Mouse (Mus musculus) neural tube, embryonic 13.5 days (tissue): ENCODE results near the gene 4632433K11Rik. TPM values are rescaled to one million over a fixed set of nuclear protein-coding genes. Genes with fewer than 3 reads are reported as not detected.

Experiments
- ATAC-seq: fragments of 200-750 bp; cut with Nextera tagmentation; 2 replicates; pipeline ENCODE4 v1.8.0; 2017; ENCODE audit warnings: low read depth, mild to moderate bottlenecking, moderate TSS enrichment, moderate library complexity
- H3K27ac ChIP-seq: fragments of 300-500 bp; sonication (generic); replicated peaks from 2 replicates; pipeline ENCODE4 v1.5.1; 2015; ENCODE audit warnings: moderate library complexity, mild to moderate bottlenecking, inconsistent platforms
- H3K27me3 ChIP-seq: fragments of 300-500 bp; sonication (generic); 2 replicates; pipeline ENCODE4 v1.6.1; 2015; ENCODE audit warnings: mild to moderate bottlenecking, inconsistent platforms
- H3K36me3 ChIP-seq: fragments of 300-500 bp; sonication (generic); 2 replicates; pipeline ENCODE4 v1.6.1; 2015; ENCODE audit warnings: mild to moderate bottlenecking, inconsistent platforms
- H3K4me1 ChIP-seq: fragments of 300-500 bp; sonication (generic); replicated peaks from 2 replicates; pipeline ENCODE4 v1.6.1; 2015; ENCODE audit warnings: inconsistent platforms
- H3K4me2 ChIP-seq: fragments of 300-500 bp; sonication (generic); 2 replicates; pipeline ENCODE4 v1.6.1; 2015; ENCODE audit warnings: inconsistent platforms, mild to moderate bottlenecking, moderate library complexity
- H3K4me3 ChIP-seq: fragments of 300-500 bp; sonication (generic); 2 replicates; pipeline ENCODE4 v1.5.1; 2015; ENCODE audit warnings: mild to moderate bottlenecking, inconsistent platforms
- H3K9ac ChIP-seq: fragments of 300-500 bp; sonication (generic); 2 replicates; pipeline ENCODE4 v1.6.1; 2015; ENCODE audit warnings: moderate library complexity, mild to moderate bottlenecking, inconsistent platforms
- H3K9me3 ChIP-seq: fragments of 300-500 bp; sonication (generic); 2 replicates; pipeline ENCODE4 v1.6.1; 2016; ENCODE audit warnings: inconsistent platforms
- WGBS: fragments of 180-500 bp; shearing (Covaris S2); methylation state at CpG from one replicate; pipeline ENCODE4 v1.1.7; 2015; 5-methylcytosine and 5-hydroxymethylcytosine counted together
- polyA plus RNA-seq: library from polyadenylated mRNA; unstranded; fragments of >200 nt; fragmentation: Nextera tagmentation; extraction: Ambion mirVana; gene quantifications from 2 replicates; pipeline ENCODE4 v1.2.1, GENCODE M21; 2015

Gene 4632433K11Rik
- polyA plus RNA-seq, 1 experiment from 2014 or later: not detected

DNA sequence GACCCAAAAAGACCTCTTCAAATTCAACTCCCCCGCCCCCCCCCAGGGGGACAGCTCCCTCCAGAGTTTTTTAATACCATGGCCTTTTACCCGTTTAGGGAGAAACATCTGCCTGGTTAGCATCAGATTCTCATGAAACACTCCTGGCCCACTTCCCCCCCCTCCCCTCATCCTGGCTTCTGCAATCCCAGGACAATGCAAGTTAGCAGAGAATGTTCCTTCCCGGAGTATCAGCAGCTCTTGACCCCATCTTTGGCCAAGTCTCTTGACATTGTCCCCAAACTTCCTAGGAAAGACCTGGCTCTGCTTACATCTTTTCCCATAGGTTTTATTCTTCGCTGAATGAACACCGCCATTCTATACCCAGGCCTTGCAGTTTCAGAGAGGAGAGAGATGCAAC is 12.7 kb upstream of the 4632433K11Rik start:
- WGBS: 55% methylated on average over 5 of the region's 5 CpGs
- Histone ChIP-seq H3K27me3 (no peaks in the 10 kb centered on the region), H3K27ac (peak overlapping the region; percentile 93), H3K4me3 (peak overlapping the region; percentile 60), H3K36me3 (peaks cover 43% of the 10 kb centered on the region), H3K4me1 (peaks cover 24% of the 10 kb centered on the region), H3K9ac (peak overlapping the region; percentile 80), H3K9me3 (no peaks in the 10 kb centered on the region), H3K4me2 (peak overlapping the region; percentile 84)
- no peak for ATAC-seq

DNA sequence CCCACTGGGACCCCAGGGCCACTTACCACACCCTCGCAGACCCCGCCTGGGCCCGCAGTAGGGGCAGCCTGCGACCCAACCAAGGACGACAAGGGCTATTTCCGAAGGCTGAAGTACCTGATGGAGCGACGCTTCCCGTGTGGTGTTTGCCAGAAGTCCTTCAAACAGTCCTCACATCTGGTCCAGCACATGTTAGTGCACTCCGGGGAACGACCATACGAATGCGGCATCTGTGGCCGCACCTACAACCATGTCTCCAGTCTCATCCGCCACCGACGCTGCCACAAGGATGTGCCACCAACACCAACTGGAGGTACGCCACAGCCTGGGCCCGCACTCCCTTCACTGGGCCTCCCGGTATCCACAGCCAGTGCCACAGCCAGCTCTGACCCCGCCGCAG is 4.4 kb upstream of the 4632433K11Rik start:
- H3K4me3 ChIP-seq: no peak overlapping the region
- ATAC-seq: no peak
- no peak overlapping the region for H3K4me2 ChIP-seq
- no peak overlapping the region for H3K27ac ChIP-seq
- no peaks in the 10 kb centered on the region for H3K27me3 ChIP-seq
- H3K36me3 ChIP-seq: peaks cover 94% of the 10 kb centered on the region
- H3K4me1 ChIP-seq: no peaks in the 10 kb centered on the region
- H3K9ac ChIP-seq: no peak overlapping the region
- H3K9me3 ChIP-seq: peaks cover 28% of the 10 kb centered on the region
- 97% methylated on average over 22 of the region's 22 CpGs for WGBS

DNA sequence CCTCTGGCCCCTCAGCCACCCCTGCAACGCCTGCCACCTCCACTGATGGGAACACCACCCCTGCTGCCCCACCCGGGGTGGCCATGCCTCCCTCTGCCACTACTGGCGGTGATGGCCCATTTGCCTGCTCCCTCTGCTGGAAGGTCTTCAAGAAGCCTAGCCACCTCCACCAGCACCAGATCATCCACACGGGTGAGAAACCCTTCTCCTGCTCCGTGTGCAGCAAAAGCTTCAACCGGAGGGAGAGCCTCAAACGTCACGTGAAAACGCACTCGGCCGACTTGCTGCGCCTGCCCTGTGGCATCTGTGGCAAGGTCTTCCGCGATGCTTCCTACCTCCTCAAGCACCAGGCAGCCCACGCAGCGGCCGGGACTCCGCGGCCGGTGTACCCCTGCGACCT is 4.0 kb upstream of the 4632433K11Rik start:
- Histone ChIP-seq H3K4me2 (no peak overlapping the region), H3K9me3 (peaks cover 28% of the 10 kb centered on the region), H3K36me3 (peaks cover 94% of the 10 kb centered on the region), H3K9ac (no peak overlapping the region), H3K27ac (no peak overlapping the region), H3K4me1 (no peaks in the 10 kb centered on the region), H3K27me3 (no peaks in the 10 kb centered on the region), H3K4me3 (no peak overlapping the region)
- ATAC-seq: no peak
- WGBS: 88% methylated on average over 21 of the region's 21 CpGs

DNA sequence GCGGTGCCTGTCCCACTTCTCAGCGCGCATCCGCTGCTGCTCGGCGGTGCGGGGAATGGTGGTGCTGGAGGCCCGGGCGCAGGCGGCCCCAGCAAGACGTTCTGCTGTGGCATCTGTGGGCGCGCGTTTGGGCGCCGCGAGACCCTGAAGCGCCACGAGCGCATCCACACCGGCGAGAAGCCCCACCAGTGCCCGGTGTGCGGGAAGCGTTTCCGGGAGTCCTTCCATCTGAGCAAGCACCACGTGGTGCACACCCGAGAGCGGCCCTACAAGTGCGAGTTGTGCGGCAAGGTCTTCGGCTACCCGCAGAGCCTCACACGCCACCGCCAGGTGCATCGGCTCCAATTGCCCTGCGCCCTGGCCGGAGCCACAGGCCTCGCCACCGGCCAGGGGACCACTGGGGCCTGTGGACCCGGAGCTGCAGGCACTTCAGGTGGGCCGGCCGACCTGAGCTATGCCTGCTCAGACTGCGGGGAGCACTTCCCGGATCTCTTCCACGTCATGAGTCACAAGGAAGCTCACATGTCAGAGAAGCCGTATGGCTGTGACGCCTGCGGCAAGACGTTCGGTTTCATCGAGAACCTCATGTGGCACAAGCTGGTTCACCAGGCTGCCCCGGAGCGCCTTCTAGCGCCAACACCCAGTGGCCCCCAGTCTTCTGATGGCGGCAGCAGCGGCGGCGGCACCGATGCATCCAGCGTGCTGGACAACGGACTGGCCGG is 3.2 kb upstream of the 4632433K11Rik start:
- ATAC-seq: no peak
- Histone ChIP-seq H3K27ac (no peak overlapping the region), H3K9me3 (peaks cover 28% of the 10 kb centered on the region), H3K4me2 (no peak overlapping the region), H3K27me3 (no peaks in the 10 kb centered on the region), H3K4me3 (no peak overlapping the region), H3K36me3 (peaks cover 96% of the 10 kb centered on the region), H3K9ac (no peak overlapping the region), H3K4me1 (no peaks in the 10 kb centered on the region)
- whole genome bisulfite sequencing: 82% methylated on average over 63 of the region's 63 CpGs

DNA sequence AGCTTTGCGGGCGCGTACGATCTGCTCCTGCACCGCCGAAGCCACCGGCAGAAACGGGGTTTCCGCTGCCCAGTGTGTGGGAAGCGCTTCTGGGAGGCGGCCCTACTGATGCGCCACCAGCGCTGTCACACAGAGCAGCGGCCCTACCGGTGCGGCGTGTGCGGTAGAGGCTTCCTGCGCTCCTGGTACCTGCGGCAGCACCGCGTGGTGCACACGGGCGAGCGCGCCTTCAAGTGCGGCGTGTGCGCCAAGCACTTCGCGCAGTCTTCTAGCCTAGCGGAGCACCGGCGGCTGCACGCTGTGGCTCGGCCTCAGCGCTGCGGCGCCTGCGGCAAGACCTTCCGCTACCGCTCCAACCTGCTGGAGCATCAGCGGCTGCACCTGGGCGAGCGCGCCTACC is 2.4 kb upstream of the 4632433K11Rik start:
- 72% methylated on average over 46 of the region's 46 CpGs for WGBS

DNA sequence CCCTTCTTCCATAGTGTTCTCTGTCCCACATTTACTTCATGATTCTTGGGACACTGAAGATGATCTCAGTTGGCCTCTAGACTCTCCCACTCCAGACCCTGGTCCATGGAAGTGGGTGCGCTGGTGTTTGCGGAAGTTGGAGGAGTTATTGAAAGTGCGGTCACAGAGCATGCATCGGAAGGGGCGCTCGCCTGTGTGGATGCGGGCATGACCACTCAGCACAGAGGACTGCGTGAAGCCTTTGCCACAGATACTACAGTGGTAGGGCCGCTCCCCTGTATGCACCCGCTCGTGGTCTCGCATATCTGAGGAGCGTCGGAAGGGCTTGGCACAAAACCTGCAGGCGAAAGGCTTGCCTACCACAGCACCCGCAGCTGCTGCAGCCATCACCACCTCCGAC is 1.7 kb downstream of the 4632433K11Rik start:
- H3K9me3 ChIP-seq: peaks cover 15% of the 10 kb centered on the region
- H3K27me3 ChIP-seq: no peaks in the 10 kb centered on the region
- 94% methylated on average over 17 of the region's 17 CpGs for WGBS
- no peak for ATAC-seq
- no peak overlapping the region for H3K4me2 ChIP-seq
- H3K9ac ChIP-seq: no peak overlapping the region
- peaks cover 59% of the 10 kb centered on the region for H3K36me3 ChIP-seq
- no peak overlapping the region for H3K4me3 ChIP-seq
- H3K27ac ChIP-seq: no peak overlapping the region
- peaks cover 22% of the 10 kb centered on the region for H3K4me1 ChIP-seq

More for the DNA sequence above, 2.4 kb upstream of the 4632433K11Rik start:
- Histone ChIP-seq H3K4me1 (no peaks in the 10 kb centered on the region), H3K27me3 (no peaks in the 10 kb centered on the region), H3K36me3 (peaks cover 97% of the 10 kb centered on the region), H3K9me3 (peaks cover 28% of the 10 kb centered on the region), H3K4me2 (no peak overlapping the region), H3K27ac (no peak overlapping the region), H3K4me3 (no peak overlapping the region), H3K9ac (no peak overlapping the region)
- no peak for ATAC-seq

DNA sequence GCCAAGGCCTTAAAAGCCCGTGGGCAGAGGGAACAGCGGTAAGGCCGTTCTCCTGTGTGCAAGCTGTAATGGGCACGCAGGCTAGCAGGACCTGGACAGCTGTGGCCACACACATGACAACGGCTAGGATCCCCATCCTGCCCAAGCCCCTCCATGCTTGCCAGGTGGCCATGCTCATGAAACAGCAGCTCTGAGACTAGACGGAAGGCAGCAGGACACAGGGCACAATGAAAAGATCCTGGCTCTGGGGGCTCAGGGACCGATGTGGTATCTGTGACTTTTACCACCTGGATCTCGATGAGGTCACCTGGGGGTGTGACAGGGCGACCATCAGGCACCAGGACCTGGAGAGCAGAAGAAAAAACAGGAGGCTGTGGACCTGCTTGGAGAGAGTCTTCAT is 2.2 kb downstream of the 4632433K11Rik start:
- no peak overlapping the region for H3K9ac ChIP-seq
- no peak overlapping the region for H3K4me3 ChIP-seq
- peaks cover 10% of the 10 kb centered on the region for H3K9me3 ChIP-seq
- H3K27me3 ChIP-seq: no peaks in the 10 kb centered on the region
- H3K27ac ChIP-seq: no peak overlapping the region
- H3K4me1 ChIP-seq: peaks cover 22% of the 10 kb centered on the region
- H3K36me3 ChIP-seq: peaks cover 55% of the 10 kb centered on the region
- ATAC-seq: no peak
- H3K4me2 ChIP-seq: no peak overlapping the region
- WGBS: 95% methylated on average over 9 of the region's 9 CpGs

DNA sequence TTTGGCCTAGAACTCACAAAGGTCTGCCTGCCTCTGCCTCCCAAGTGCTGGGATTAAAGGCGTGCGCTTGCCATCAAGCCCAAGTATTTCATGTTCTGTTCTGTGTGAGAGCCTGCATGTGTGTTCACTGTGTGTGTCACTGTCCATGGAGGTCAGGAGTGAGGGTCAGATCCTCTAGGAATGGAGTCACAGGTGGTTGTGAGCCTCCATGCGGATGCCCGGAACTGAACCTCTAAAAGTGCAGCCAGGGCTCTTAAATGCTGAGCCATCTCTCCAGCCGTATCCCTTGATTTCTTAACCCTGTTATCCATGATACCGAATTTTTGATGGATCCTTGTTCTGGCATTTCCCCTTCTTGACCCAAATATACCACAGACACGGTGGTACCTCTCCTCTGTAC is 3.1 kb downstream of the 4632433K11Rik start:
- Histone ChIP-seq H3K4me2 (peak overlapping the region; percentile 59; the same call in 1 of the 2 replicates), H3K9ac (no peak overlapping the region), H3K27ac (0 out of 2 replicates have a peak overlapping the region, but pooled peaks have one; percentile 97), H3K4me3 (no peak overlapping the region; the same call in 1 of the 2 replicates), H3K4me1 (peaks cover 22% of the 10 kb centered on the region), H3K27me3 (no peaks in the 10 kb centered on the region), H3K36me3 (peaks cover 51% of the 10 kb centered on the region), H3K9me3 (0 out of 2 replicates have a peak, but pooled peaks cover 3% of the 10 kb centered on the region)
- 95% methylated on average over 7 of the region's 7 CpGs for WGBS
- no peak for ATAC-seq

DNA sequence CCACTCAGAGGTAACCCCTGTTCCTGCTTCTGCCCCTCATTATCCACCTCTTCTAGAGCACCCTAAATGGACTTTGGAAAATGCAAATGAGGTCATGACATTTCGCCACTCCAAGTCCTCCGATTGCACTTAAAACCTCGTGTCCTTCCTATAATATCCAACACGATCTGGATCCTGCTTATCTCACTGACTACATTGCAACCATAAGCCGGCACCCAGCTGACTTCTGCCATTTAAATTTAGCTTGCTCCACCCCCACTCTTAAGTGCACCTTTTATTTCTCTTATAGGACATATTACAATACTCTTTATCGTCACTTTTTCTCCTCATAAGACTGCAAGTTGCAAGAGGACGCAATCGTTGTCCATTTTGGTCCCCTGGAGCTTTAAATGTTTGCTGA is 3.5 kb downstream of the 4632433K11Rik start:
- Histone ChIP-seq H3K27ac (peak overlapping the region; percentile 97), H3K4me1 (peaks cover 22% of the 10 kb centered on the region), H3K27me3 (no peaks in the 10 kb centered on the region), H3K9me3 (0 out of 2 replicates have a peak, but pooled peaks cover 3% of the 10 kb centered on the region), H3K36me3 (peaks cover 46% of the 10 kb centered on the region), H3K4me2 (peak overlapping the region; percentile 59), H3K9ac (peak overlapping the region; percentile 83), H3K4me3 (peak overlapping the region; percentile 63)
- no peak for ATAC-seq
- WGBS: 88% methylated on average over 8 of the region's 8 CpGs

DNA sequence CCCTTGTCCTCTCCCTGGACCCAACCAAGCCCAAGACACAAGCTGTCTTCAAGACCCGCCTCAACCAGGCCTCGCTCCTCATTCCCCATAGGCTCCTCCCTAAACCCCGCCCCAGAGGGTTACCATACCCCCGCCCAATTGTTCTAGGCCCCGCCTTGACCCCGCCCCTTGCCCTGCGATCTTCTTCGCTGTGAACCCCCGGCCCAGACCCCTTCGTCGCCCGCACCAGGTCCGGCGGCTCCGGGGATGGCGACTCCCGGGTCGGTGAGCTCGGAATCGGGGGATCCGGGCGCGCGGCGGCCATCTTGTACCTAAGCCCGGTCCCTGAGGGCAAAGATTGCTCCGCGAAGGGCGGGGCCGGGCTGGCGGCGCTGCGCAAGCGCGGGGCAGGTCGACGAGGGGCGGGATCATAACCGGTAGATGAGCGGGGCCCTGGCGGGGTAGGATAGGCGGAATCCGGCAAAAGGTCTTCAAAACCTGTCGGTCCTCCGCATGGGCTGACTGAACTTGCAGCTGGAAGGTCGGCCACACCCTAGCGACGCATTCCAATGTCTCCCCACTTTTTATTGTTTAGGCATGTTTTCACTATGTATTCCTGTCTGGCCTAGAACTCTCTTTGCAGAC is 4.3 kb downstream of the 4632433K11Rik start, which contains the start of gene Zfp784:
Gene Zfp784 (minus strand): TSS at position 338 of the 624 bp plus-strand sequence.
- H3K27ac ChIP-seq: peak within 1 kb of the TSS; percentile 97
- H3K4me1 ChIP-seq: peaks cover 22% of the 10 kb centered on the region
- H3K27me3 ChIP-seq: no peaks in the 10 kb centered on the region
- peak within 1 kb of the TSS; percentile 83 for H3K9ac ChIP-seq
- peaks cover 39% of the 10 kb centered on the region for H3K36me3 ChIP-seq
- ATAC-seq: peak; percentile 96
- 0 out of 2 replicates have a peak, but pooled peaks cover 3% of the 10 kb centered on the region for H3K9me3 ChIP-seq
- peak within 1 kb of the TSS; percentile 63 for H3K4me3 ChIP-seq
- peak within 1 kb of the TSS; percentile 59 for H3K4me2 ChIP-seq
- WGBS: under 1% methylated on average over 48 of the region's 48 CpGs

DNA sequence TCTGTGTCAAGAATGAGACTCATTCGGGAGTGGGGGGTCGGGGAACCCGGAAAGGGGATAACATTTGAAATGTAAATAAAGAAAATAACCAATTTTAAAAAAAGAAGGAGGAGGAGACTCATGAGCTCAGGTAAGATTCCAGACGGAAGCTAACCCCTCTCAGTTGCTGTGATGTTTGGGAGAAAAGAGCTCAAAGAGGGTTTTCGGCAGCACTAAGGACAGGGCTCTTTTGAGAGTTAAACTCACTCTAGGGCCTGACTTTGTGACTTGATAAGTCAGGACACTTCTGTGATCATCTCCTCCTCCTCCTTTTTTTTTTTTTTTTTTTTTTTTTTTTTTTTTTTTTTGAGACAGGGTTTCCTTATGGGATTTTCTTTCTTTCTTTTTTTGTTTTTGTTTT is 5.0 kb downstream of the 4632433K11Rik start:
- H3K4me1 ChIP-seq: peaks cover 22% of the 10 kb centered on the region
- 0 out of 2 replicates have a peak, but pooled peaks cover 3% of the 10 kb centered on the region for H3K9me3 ChIP-seq
- peak overlapping the region; percentile 83 for H3K9ac ChIP-seq
- peaks cover 32% of the 10 kb centered on the region for H3K36me3 ChIP-seq
- H3K4me2 ChIP-seq: peak overlapping the region; percentile 59
- ATAC-seq: no peak
- 39% methylated on average over 5 of the region's 5 CpGs for WGBS
- H3K4me3 ChIP-seq: peak overlapping the region; percentile 63
- peak overlapping the region; percentile 97; the same call in 1 of the 2 replicates for H3K27ac ChIP-seq
- H3K27me3 ChIP-seq: no peaks in the 10 kb centered on the region

DNA sequence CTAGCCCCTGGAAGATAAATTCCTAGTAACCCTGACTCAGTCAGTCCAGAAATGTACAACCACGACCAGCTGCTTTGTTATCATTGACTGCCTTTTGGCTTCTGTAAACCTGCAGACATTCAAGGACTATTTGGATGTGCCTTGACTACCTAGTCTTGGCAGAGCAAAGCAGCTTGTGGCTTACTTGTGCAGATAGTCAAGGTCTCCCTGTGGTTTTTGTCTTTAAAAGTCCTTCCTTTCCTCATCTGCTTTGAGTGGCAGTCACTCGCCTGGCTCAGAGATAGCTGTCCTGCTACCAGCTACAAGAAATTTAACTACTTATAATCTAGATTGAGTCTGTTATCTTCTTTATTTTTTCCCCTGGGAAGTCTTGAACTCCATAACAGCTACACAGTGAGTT is 11.1 kb downstream of the 4632433K11Rik start:
- WGBS: 85% methylated on average over 2 of the region's 2 CpGs

More for the DNA sequence above, 11.1 kb downstream of the 4632433K11Rik start:
- no peak overlapping the region for H3K9ac ChIP-seq
- no peak overlapping the region for H3K27ac ChIP-seq
- ATAC-seq: no peak
- peaks cover under 1% of the 10 kb centered on the region; the same call in 1 of the 2 replicates for H3K4me1 ChIP-seq
- peaks cover 10% of the 10 kb centered on the region; the same call in 1 of the 2 replicates for H3K36me3 ChIP-seq
- no peaks in the 10 kb centered on the region for H3K9me3 ChIP-seq
- no peaks in the 10 kb centered on the region for H3K27me3 ChIP-seq
- no peak overlapping the region for H3K4me3 ChIP-seq
- no peak overlapping the region for H3K4me2 ChIP-seq
